Mouse (Mus musculus) testis, postnatal 14 days (tissue): ENCODE results near the gene Vmn2r40.
"Not testable (repeated sequence)": the region's sequence is repeated elsewhere in the genome, so short reads cannot be mapped to it uniquely, and the experiment has no call there.

ENCODE experiments used
- DNase-seq: peaks from one replicate; pipeline ENCODE4 v3.0.0; 2021; ENCODE audit warnings: low spot score

Vmn2r40 gene

GRCm38 (mm10) chr7:8931335-8931734 lies at the start of gene Vmn2r40:
TSS of gene Vmn2r40 (minus strand) at chr7:8931435.
- DNase-seq = not testable (repeated sequence)
